Mouse (Mus musculus) frontal cortex, adult (tissue): ENCODE measurements around the gene Igf2r.

Experiments
- ATAC-seq: cut with Nextera tagmentation; 2 replicates; pipeline ENCODE4 v1.9.2; 2017; ENCODE audit warnings: mild to moderate bottlenecking, moderate library complexity, mixed read lengths; ENCODE audit not compliant: low TSS enrichment

Gene Igf2r

GRCm38 (mm10) chr17:12750591-12751170, 18.8 kb downstream of the Igf2r start:
- no peak for ATAC-seq

DNA sequence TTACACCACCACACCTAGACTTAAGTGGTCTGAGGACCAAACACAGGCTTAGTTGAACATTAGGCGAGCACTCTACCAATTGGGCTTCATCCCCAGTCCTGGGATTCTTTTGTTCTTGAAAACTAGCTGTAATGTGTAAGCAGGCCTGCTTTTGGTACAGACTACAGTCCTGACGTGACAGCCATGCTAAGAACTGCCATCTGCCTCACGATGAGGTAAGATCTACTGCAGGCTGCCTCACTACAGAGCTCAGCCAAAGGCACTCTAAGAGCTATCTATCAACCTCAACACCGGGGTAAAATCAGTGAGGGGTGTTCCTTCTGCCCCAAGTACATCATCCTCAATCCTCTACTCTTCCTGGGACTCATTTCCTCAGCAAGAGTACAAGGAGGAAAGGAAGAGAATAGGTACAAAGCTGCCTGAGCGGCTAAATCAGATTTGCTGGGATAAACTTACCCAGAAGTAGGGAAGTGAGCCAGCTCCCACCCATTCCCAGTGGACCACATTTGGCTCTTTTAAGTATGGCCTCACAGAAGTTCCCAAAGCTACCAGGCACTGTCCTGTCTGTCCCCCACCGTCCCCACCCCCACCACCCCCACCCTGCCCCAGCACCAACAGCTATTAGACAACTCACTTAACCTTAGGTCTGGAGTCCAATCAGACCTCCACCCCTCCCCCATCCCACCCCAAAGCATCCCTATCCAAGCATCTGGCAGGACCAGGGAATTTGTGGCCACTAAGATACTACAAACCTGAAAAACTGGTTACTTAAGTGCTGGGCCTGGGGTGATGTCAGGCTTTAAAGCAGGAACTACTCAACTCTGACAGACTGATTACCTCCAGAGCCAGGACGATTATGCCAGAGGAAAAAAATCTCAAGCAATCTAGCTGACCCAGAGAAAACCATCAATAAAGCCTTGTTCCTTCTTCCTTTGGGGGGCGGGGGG, 19.8 kb downstream of the Igf2r start:
- peak; percentile 62; the same call in 1 of the 2 replicates for ATAC-seq

DNA sequence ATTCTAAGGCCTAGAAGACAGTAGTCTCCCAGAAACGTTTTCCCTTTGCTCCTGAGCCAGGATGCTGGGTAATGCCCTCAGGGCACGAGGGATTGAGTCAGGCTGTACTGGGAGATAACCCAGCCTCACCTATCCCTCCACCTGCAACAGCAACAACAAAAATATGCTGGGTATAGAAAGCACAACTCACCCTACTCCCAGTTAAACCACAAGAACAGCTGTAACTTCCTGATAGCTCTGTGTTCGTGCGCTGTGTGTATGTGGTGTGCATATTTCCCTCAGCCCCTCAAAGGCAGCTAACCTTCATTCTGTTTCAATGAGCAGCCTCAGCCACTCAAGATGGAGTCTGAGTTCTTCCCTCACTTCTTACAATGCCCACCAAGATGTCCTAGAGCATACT, 23.7 kb downstream of the Igf2r start:
- no peak for ATAC-seq

GRCm38 (mm10) chr17:12744071-12744470, 25.4 kb downstream of the Igf2r start:
- ATAC-seq: no peak

- 0 out of 2 replicates have a peak, but pooled peaks have one; percentile 21 for ATAC-seq
Observed at GRCm38 (mm10) chr17:12742151-12742908, 27.1 kb downstream of the Igf2r start.

DNA sequence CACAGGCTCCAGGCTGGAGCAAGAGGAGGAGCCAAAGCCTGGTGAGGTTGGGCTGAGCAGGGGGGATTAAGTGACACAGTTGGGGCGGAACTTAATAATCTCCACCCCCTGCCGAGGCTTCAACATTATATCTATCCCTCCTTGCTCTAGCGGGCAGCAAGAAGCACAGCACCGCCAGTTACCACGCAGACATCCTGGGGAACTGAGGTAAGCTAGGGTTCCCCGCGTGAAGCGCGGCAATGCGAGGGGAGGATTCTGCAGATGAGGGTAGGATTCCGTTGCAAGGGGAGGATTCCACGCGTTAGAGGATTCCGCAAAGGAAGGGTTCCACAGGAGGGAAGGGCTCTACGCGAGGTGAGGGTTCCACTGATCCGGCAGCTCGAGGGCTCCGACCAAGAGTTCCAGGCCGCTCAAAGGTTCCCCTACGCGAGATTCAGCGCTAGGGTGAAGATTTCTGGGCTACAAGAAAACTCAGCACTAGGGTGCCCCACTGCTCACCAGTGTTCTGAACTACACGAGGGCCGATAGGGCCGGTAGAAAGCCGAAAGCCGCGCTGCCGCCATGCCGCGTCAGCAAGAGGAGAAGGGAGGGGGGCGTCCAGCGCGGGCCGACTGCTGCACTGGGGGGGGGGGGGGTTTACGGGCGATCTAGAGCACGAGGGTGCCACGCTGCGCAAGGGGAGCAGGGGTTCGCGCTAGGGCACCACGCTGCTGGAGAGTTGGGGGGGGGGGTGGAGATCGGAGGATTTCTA, 28.1 kb downstream of the Igf2r start:
- ATAC-seq: 0 out of 2 replicates have a peak, but pooled peaks have one; percentile 29

- no peak for ATAC-seq
Observed at GRCm38 (mm10) chr17:12740317-12740716, 29.1 kb downstream of the Igf2r start.

DNA sequence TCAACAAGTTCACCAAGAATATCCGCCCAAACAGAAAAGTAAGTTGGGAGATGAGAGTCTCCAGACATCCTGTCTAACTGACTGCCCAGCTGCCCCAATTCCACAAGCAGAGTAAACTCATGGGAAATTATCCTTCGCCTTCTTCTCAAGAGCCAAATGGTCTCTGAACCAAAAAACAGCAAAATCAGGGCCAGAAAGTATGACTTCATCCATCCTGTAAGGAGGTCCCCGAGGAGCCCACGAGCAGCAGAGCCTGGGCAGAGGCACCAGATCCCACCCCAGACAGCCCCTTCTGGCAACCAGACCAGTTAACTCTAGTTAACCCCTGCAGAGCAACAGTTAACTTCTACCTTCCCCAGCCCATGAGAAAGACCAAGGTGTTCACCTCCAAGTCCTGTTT, 29.9 kb downstream of the Igf2r start:
- no peak for ATAC-seq

GRCm38 (mm10) chr17:12737934-12738333, 31.5 kb downstream of the Igf2r start:
- peak; percentile 94 for ATAC-seq

DNA sequence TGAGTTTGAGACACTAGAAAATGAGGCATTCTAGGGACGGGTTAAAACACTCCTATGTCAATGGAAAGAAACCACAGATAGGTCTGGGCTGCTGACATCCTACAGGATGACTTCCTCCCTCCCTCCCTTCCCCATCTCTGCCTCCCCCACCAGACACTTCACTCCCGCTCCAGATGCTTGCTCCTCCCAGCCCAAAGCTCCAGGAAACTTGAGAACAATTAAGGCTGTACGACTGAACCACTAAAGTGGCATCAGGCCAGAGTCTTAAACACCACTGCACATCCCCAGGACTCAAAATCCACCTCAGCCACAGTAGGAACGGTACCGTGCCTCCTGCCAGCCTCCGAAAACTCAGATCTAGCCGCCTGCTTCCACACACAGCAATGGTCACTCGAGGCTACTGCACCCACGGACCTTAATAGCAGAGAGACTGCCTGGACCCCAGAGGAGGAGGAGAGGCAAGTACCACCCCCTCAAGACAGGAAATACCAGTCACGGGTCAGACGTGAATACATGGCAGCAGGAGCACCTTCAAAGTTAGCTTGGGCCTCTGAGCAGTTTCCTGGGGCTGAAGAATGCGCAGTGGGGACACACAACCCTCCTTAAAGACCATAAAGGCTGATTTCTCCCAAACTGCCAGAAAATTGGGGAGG, 35.1 kb downstream of the Igf2r start:
- no peak for ATAC-seq

- no peak for ATAC-seq
Observed at GRCm38 (mm10) chr17:12733128-12733527, 36.3 kb downstream of the Igf2r start.

GRCm38 (mm10) chr17:12728536-12728935, 40.9 kb downstream of the Igf2r start:
- no peak for ATAC-seq

DNA sequence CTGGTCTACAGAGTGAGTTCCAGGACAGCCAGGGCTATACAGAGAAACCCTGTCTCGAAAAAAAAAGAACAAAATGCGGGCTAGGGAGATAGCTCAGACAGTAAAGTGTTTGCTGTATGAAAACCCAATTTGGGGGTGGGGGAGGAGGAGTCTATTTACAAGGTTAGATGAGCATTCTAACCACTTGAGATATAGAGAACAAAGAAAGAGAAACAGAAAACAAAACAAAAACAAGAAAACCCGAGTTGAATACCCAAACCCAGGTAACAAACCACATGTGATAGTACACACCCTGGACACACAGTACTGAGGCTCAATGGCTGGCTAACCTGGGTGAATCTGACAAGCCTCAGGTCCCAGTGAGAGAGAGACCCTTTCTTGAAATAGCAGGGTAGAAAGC, 41.7 kb downstream of the Igf2r start:
- ATAC-seq: no peak

DNA sequence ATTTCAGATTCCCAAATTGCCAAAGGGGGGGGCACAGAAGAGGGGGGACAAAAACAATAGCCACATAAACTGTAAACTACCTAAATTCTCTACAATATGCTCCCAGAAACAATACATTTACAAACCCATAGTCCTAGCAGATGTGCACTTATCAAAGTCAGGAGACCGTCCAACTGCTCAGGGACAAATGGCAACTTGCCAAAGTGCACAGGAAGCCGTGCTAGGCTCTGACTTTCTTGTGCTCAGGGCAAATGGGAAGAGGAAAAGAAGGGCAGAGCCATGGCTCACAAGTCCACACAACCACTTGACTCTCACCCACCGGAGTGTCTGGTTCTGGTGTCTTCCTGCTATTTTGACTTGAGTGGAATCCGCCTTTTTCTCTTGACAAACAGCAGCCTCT, 43.6 kb downstream of the Igf2r start:
- no peak for ATAC-seq

GRCm38 (mm10) chr17:12724767-12725744, 44.4 kb downstream of the Igf2r start:
- peak; percentile 77 for ATAC-seq

DNA sequence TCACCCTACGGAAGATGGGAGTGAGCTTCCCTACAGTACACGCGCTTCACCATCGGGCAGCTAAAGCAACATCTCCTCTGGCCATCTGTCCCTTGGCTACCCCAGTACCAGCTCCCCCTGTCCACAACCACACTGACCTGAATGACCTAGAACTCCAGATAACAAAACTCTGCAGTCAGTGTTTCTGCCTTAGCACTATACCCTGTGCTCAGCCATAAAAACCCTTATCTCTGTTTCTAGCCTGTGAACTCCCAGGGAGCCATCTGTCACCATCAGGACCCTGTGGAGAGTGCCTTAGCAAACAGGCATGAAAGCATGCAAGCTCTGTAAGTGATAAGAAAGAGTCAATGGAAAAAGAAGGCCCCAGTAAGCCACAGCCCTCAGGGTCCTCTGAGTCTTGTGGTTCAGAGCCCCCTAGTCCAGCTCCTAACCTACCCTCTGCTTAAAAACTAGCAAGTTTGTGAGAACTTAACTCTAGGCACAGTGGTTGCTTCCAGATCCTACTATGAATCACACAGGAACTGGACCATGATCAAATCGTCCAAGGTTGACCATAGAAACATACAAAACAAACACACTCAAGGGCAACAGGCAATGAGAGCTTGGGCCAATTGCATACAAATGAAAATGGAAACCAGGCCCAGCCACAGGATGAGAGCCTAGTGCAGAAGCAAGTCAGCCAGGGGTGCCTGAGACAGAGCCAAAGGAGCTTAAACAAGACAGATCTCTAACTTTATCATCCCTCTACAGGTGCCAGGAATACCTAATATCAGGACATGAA, 45.3 kb downstream of the Igf2r start:
- no peak for ATAC-seq

- no peak for ATAC-seq
Observed at GRCm38 (mm10) chr17:12722622-12723021, 46.8 kb downstream of the Igf2r start.

GRCm38 (mm10) chr17:12721118-12721886, 48.2 kb downstream of the Igf2r start:
- ATAC-seq: no peak
